Mouse (Mus musculus) liver, postnatal 0 days (tissue): ENCODE measurements around the gene Klf13.

Experiments
- CTCF ChIP-seq: sonication (generic); IDR thresholded peaks from 2 replicates; pipeline ENCODE4 v1.5.1; 2016; ENCODE audit warnings: antibody characterized with exemption, low read depth
- EP300 ChIP-seq: IDR thresholded peaks from 2 replicates; pipeline ENCODE4 v1.6.1; 2016; ENCODE audit warnings: antibody characterized with exemption, low read depth, mild to moderate bottlenecking

DNA sequence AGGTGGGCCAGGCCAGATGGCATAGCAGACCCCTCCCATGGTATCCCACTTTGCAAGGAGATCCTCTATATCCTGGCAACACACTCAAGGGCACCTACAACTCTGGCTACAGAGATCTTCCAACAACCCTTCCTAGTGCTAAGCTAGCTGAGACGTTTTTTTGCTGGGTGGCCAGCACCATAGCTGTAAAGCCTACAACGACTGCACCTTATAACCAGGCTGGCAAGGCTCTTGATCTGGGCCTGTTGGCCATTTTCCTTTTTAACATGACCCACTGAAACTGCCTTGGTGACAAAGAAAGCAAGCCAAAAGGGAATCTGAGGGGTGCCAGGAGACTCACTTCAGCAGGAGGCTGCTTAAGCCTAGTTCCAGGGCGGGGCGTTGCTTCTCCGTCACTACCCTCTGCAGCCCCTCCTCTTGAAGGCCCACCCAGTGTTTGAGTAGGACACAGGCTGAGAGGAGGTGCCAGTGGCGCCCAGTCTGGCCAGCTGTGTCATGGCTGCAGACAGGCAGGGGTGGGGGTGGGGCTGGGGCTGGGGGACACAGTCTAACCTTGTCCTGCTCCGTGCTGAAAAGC, 26.4 kb downstream of the Klf13 start:
- TF ChIP-seq CTCF: no peak
- TF ChIP-seq EP300: no peak
